Mouse (Mus musculus): ENCODE measurements around the gene Gm13178. TPM values are rescaled to one million over a fixed set of nuclear protein-coding genes. Genes with fewer than 3 reads are reported as not detected.

Gene Gm13178
- polyA plus RNA-seq (2016; fragmentation: Nextera tagmentation; extraction: Ambion mirVana) = not detected in 2 replicates

- 82% methylated on average over 1 of the region's 1 CpGs for WGBS
- Histone ChIP-seq H3K4me3 (no peak within 1 kb of the TSS), H3K9me3 (peaks cover 17% of the 10 kb centered on the region), H3K27ac (no peak within 1 kb of the TSS), H3K36me3 (no peaks in the 10 kb centered on the region), H3K27me3 (ENCODE audit: insufficient read depth, poor library complexity, severe bottlenecking) (no peaks in the 10 kb centered on the region), H3K4me1 (replicated peaks) (no peaks in the 10 kb centered on the region)
- no peak for DNase-seq (ENCODE audit: low spot score)
Observed at GRCm38 (mm10) chr4:144721304-144721703, at the start of gene Gm13178. Gm13178 (minus strand) TSS chr4:144721404.

- 44% methylated on average over 2 of the region's 2 CpGs for WGBS
- H3K36me3 ChIP-seq = no peaks in the 10 kb centered on the region
- H3K9me3 ChIP-seq = no peaks in the 10 kb centered on the region
- H3K27me3 ChIP-seq (ENCODE audit: insufficient read depth, poor library complexity, severe bottlenecking) = no peaks in the 10 kb centered on the region
- DNase-seq (ENCODE audit: low spot score) = no peak
- no peak overlapping the region for H3K4me3 ChIP-seq
- H3K4me1 ChIP-seq (replicated peaks) = no peaks in the 10 kb centered on the region
- H3K27ac ChIP-seq = no peak overlapping the region
Observed at GRCm38 (mm10) chr4:144765722-144766121, 44.5 kb upstream of the Gm13178 start.

GRCm38 (mm10) chr4:144749139-144749538 lies 27.9 kb upstream of the Gm13178 start:
- H3K27me3 ChIP-seq (ENCODE audit: insufficient read depth, poor library complexity, severe bottlenecking) = no peaks in the 10 kb centered on the region
- WGBS = 54% methylated on average over 1 of the region's 1 CpGs
- no peak for DNase-seq (ENCODE audit: low spot score)

GRCm38 (mm10) chr4:144719691-144720090 lies 1.5 kb downstream of the Gm13178 start:
- no peaks in the 10 kb centered on the region for H3K4me1 ChIP-seq (replicated peaks)
- no peak overlapping the region for H3K4me3 ChIP-seq
- H3K9me3 ChIP-seq = peaks cover 17% of the 10 kb centered on the region
- no peak for DNase-seq (ENCODE audit: low spot score)
- WGBS = 85% methylated on average over 1 of the region's 1 CpGs
- H3K36me3 ChIP-seq = no peaks in the 10 kb centered on the region
- no peak overlapping the region for H3K27ac ChIP-seq
- no peaks in the 10 kb centered on the region for H3K27me3 ChIP-seq (ENCODE audit: insufficient read depth, poor library complexity, severe bottlenecking)

More at GRCm38 (mm10) chr4:144749139-144749538, 27.9 kb upstream of the Gm13178 start:
- Histone ChIP-seq H3K4me3 (no peak overlapping the region), H3K4me1 (replicated peaks) (no peaks in the 10 kb centered on the region), H3K9me3 (0 out of 2 replicates have a peak, but pooled peaks cover 5% of the 10 kb centered on the region), H3K36me3 (no peaks in the 10 kb centered on the region), H3K27ac (no peak overlapping the region)

- no peaks in the 10 kb centered on the region for H3K27me3 ChIP-seq (ENCODE audit: insufficient read depth, poor library complexity, severe bottlenecking)
- 83% methylated on average over 1 of the region's 1 CpGs for WGBS
- H3K4me3 ChIP-seq = no peak overlapping the region
- H3K4me1 ChIP-seq (replicated peaks) = no peaks in the 10 kb centered on the region
- no peaks in the 10 kb centered on the region for H3K36me3 ChIP-seq
- peaks cover 17% of the 10 kb centered on the region for H3K9me3 ChIP-seq
- H3K27ac ChIP-seq = no peak overlapping the region
- DNase-seq (ENCODE audit: low spot score) = no peak
Observed at GRCm38 (mm10) chr4:144718288-144718687, 2.9 kb downstream of the Gm13178 start.

GRCm38 (mm10) chr4:144686268-144686667 lies 34.9 kb downstream of the Gm13178 start, which contains the start of gene Gm436:
Gm436 (minus strand) TSS chr4:144686368.
- Histone ChIP-seq H3K27me3 (ENCODE audit: insufficient read depth, poor library complexity, severe bottlenecking) (no peaks in the 10 kb centered on the region), H3K36me3 (no peaks in the 10 kb centered on the region), H3K4me3 (no peak within 1 kb of the TSS), H3K9me3 (peaks cover 13% of the 10 kb centered on the region), H3K27ac (no peak within 1 kb of the TSS), H3K4me1 (replicated peaks) (no peaks in the 10 kb centered on the region)
- DNase-seq (ENCODE audit: low spot score) = no peak
- 64% methylated on average over 2 of the region's 2 CpGs for WGBS

Other genes starting within 250 kb of the Gm13178 start
- gene 9430007A20Rik, start 201.6 kb downstream of the Gm13178 start, polyA plus RNA-seq (2016; fragmentation: Nextera tagmentation; extraction: Ambion mirVana) = not detected in 2 replicates
- not detected in 2 replicates for gene Gm13124, start 156.3 kb downstream of the Gm13178 start, polyA plus RNA-seq (2016; fragmentation: Nextera tagmentation; extraction: Ambion mirVana)
- gene Aadacl4, start 107.7 kb downstream of the Gm13178 start, polyA plus RNA-seq (2016; fragmentation: Nextera tagmentation; extraction: Ambion mirVana) = not detected in 2 replicates
- gene Gm436, start 35.0 kb downstream of the Gm13178 start, polyA plus RNA-seq (2016; fragmentation: Nextera tagmentation; extraction: Ambion mirVana) = not detected in 2 replicates
- not detected in 2 replicates for gene Gm438, start 65.2 kb upstream of the Gm13178 start, polyA plus RNA-seq (2016; fragmentation: Nextera tagmentation; extraction: Ambion mirVana)
- gene Dhrs3, start 171.4 kb upstream of the Gm13178 start, polyA plus RNA-seq (2016; fragmentation: Nextera tagmentation; extraction: Ambion mirVana) = 11.7 and 11.8 TPM in 2 replicates

All from hindbrain, embryonic 10.5 days (tissue).